Mouse (Mus musculus) testis, adult 10 weeks (tissue): ENCODE data around the gene AI467606. TPM values are rescaled to one million over a fixed set of nuclear protein-coding genes. Genes with fewer than 3 reads are reported as not detected.

Source experiments
- polyA plus RNA-seq: library from polyadenylated mRNA; stranded (reverse); fragments of 350-450 nt; fragmentation: Illumina TruSeq; extraction: RNeasy Lipid Tissue Mini Kit (QIAGEN cat#74804); gene quantifications from one replicate; pipeline ENCODE4 v1.2.3, GENCODE M21; 2014; ENCODE audit warnings: low read depth, low replicate concordance

AI467606 gene
- polyA plus RNA-seq: 1.8 TPM

GRCm38 (mm10) chr7:127091114-127091896 is at the start of gene AI467606:
AI467606 (plus strand) TSS chr7:127091359.

GRCm38 (mm10) chr7:127041851-127042672 is 49.1 kb upstream of the AI467606 start, which contains the start of gene Kif22:
Kif22 (minus strand) TSS chr7:127042471.

GRCm38 (mm10) chr7:127087278-127088010 is 3.7 kb upstream of the AI467606 start, which contains the start of gene Zg16:
Zg16 (minus strand) TSS chr7:127087328.

GRCm38 (mm10) chr7:127121911-127122270 is 30.7 kb downstream of the AI467606 start, which contains the start of gene Qprt:
Qprt (minus strand) TSS chr7:127122226.

GRCm38 (mm10) chr7:127137262-127138017 is 46.3 kb downstream of the AI467606 start, which contains the start of gene Spn:
Spn (minus strand) TSS chr7:127137823.

Other genes with a start within 250 kb of the AI467606 start
- 0.42 TPM for gene Doc2a, start 243.9 kb upstream of the AI467606 start, polyA plus RNA-seq
- gene Hirip3, start 229.4 kb upstream of the AI467606 start, polyA plus RNA-seq: 101 TPM
- gene Ino80e, start 229.0 kb upstream of the AI467606 start, polyA plus RNA-seq: 26.9 TPM
- 7.7 TPM for gene Taok2, start 206.7 kb upstream of the AI467606 start, polyA plus RNA-seq
- 5.4 TPM for gene Tmem219, start 168.4 kb upstream of the AI467606 start, polyA plus RNA-seq
- gene Kctd13, start 162.5 kb upstream of the AI467606 start, polyA plus RNA-seq: 9.1 TPM
- gene Asphd1, start 141.8 kb upstream of the AI467606 start, polyA plus RNA-seq: not detected
- gene Sez6l2, start 140.8 kb upstream of the AI467606 start, polyA plus RNA-seq: 3.2 TPM
- 7.6 TPM for gene Cdipt, start 115.4 kb upstream of the AI467606 start, polyA plus RNA-seq
- 527 TPM for gene Cdiptos, start 115.3 kb upstream of the AI467606 start, polyA plus RNA-seq
- 0.11 TPM for gene Mvp, start 76.7 kb upstream of the AI467606 start, polyA plus RNA-seq
- gene Pagr1b, start 74.9 kb upstream of the AI467606 start, polyA plus RNA-seq: not detected
- gene Pagr1a, start 74.0 kb upstream of the AI467606 start, polyA plus RNA-seq: not detected
- 0.80 TPM for gene Gm42742, start 70.3 kb upstream of the AI467606 start, polyA plus RNA-seq
- 0.22 TPM for gene Prrt2, start 70.1 kb upstream of the AI467606 start, polyA plus RNA-seq
- 14.6 TPM for gene Maz, start 64.3 kb upstream of the AI467606 start, polyA plus RNA-seq
- 12.4 TPM for gene Kif22, start 48.9 kb upstream of the AI467606 start, polyA plus RNA-seq
- gene Zg16, start 4.0 kb upstream of the AI467606 start, polyA plus RNA-seq: not detected
- gene Qprt, start 30.9 kb downstream of the AI467606 start, polyA plus RNA-seq: not detected
- 0.07 TPM for gene Spn, start 46.5 kb downstream of the AI467606 start, polyA plus RNA-seq
- gene Cd2bp2, start 104.7 kb downstream of the AI467606 start, polyA plus RNA-seq: 8.9 TPM
- gene Tbc1d10b, start 117.1 kb downstream of the AI467606 start, polyA plus RNA-seq: 1.6 TPM
- gene Mylpf, start 117.5 kb downstream of the AI467606 start, polyA plus RNA-seq: not detected
- gene Zfp553, start 141.7 kb downstream of the AI467606 start, polyA plus RNA-seq: 1.1 TPM
- gene Sept1, start 141.8 kb downstream of the AI467606 start, polyA plus RNA-seq: 0.53 TPM
- 6.9 TPM for gene Zfp771, start 152.9 kb downstream of the AI467606 start, polyA plus RNA-seq
- gene Dctpp1, start 169.3 kb downstream of the AI467606 start, polyA plus RNA-seq: 0.62 TPM
- gene Sephs2, start 182.7 kb downstream of the AI467606 start, polyA plus RNA-seq: 126 TPM
- gene Itgal, start 204.9 kb downstream of the AI467606 start, polyA plus RNA-seq: 0.22 TPM